Mouse (Mus musculus) cerebellum, adult 2 months (tissue): ENCODE measurements around the gene Rhou.

Experiments used
- CTCF ChIP-seq: fragments of 200-500 bp; IDR thresholded peaks from 2 replicates; pipeline ENCODE4 v1.5.1; 2011; ENCODE audit warnings: low read depth, mild to moderate bottlenecking, control low read depth, low read length, moderate library complexity, borderline replicate concordance; ENCODE audit not compliant: insufficient read depth
- POLR2A ChIP-seq: fragments of 200-500 bp; IDR thresholded peaks from 2 replicates; pipeline ENCODE4 v1.6.1; 2011; ENCODE audit warnings: low read length, control low read depth, borderline replicate concordance; ENCODE audit not compliant: insufficient read depth

- TF ChIP-seq CTCF, result no peak
- no peak for TF ChIP-seq POLR2A
Measured at GRCm38 (mm10) chr8:123665580-123665979, 11.9 kb downstream of the Rhou start.
